Mouse (Mus musculus): ENCODE results near the gene Tacr2. TPM values are rescaled to one million over a fixed set of nuclear protein-coding genes. Genes with fewer than 3 reads are reported as not detected.
A peak's percentile ranks its signal among the peaks of the same experiment; 100 is the strongest.

Tacr2 gene
- polyA plus RNA-seq, 1 experiment from 2014 or later: not detected

DNA sequence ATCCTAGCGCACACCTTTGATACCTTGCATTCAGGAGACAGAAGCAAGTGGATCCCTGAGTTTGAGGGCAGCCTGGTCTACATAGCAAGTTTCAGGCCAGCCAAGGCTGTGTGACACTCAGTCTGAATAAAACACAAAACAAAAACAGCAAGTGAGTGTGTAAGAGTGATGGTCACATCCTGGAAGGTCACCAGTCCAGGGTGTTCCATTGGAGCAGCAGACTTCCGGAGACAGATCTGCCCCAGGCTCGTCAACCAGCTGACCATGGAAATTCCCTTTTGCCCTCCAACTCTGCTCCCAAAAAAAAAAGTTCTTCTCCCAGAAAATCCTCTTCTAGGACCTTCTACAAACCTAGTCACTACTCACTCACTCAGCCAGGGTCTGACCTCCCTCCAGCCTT is 20.4 kb upstream of the Tacr2 start:
- Histone ChIP-seq H3K27me3 (ENCODE audit: control insufficient read depth, insufficient read depth, low read length) (no peaks in the 10 kb centered on the region; the same call in none of the 2 replicates), H3K9ac (ENCODE audit: low read length) (no peak overlapping the region), H3K27ac (ENCODE audit: low read depth, low read length) (no peak overlapping the region), H3K4me3 (ENCODE audit: low read depth, low read length) (no peak overlapping the region), H3K36me3 (ENCODE audit: control insufficient read depth, insufficient read depth, low read length) (no peaks in the 10 kb centered on the region), H3K9me3 (ENCODE audit: control insufficient read depth, low read length) (no peaks in the 10 kb centered on the region), H3K4me2 (no peak overlapping the region), H3K4me1 (ENCODE audit: control insufficient read depth, insufficient read depth, low read length) (peaks cover 3% of the 10 kb centered on the region; the same call in 1 of the 2 replicates)
- ATAC-seq (ENCODE audit: low FRiP score) (no peak), DNase-seq (ENCODE audit: low spot score, missing footprints) (no peak)
- WGBS: 82% methylated on average over 3 of the region's 3 CpGs

- DNase-seq (ENCODE audit: low spot score, missing footprints) (no peak), ATAC-seq (ENCODE audit: low FRiP score) (no peak)
- Histone ChIP-seq H3K4me1 (ENCODE audit: control insufficient read depth, insufficient read depth, low read length) (peaks cover 3% of the 10 kb centered on the region; the same call in 1 of the 2 replicates), H3K36me3 (ENCODE audit: control insufficient read depth, insufficient read depth, low read length) (no peaks in the 10 kb centered on the region), H3K27me3 (ENCODE audit: control insufficient read depth, insufficient read depth, low read length) (no peaks in the 10 kb centered on the region; the same call in 1 of the 2 replicates), H3K27ac (ENCODE audit: low read depth, low read length) (no peak overlapping the region), H3K4me3 (ENCODE audit: low read depth, low read length) (no peak overlapping the region), H3K4me2 (no peak overlapping the region), H3K9ac (ENCODE audit: low read length) (no peak overlapping the region), H3K9me3 (ENCODE audit: control insufficient read depth, low read length) (no peaks in the 10 kb centered on the region)
- 91% methylated on average over 6 of the region's 6 CpGs for WGBS
Observed at GRCm38 (mm10) chr10:62236165-62236564, 16.1 kb upstream of the Tacr2 start.

DNA sequence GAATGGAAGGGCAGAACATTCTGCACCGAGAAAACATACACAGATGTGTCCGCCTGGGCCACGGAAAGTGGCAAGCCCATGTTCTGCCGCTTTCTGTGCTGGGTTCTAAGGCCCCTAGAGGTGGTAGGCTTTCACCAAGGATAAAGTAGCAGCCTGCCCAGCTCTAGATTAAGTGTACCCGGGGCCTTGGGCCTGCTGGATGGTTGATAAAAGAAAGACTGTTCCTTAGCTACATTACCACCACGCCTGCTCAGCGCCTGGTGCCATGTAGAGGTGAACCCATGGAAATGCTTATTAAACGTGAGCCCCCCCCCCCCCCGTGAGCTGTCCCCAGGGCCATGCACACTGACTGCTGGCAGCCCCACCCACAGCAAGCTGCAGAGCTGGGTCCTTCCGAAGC is 15.0 kb upstream of the Tacr2 start:
- Histone ChIP-seq H3K36me3 (ENCODE audit: control insufficient read depth, insufficient read depth, low read length) (no peaks in the 10 kb centered on the region), H3K9me3 (ENCODE audit: control insufficient read depth, low read length) (no peaks in the 10 kb centered on the region), H3K27ac (ENCODE audit: low read depth, low read length) (no peak overlapping the region), H3K4me2 (no peak overlapping the region), H3K4me1 (ENCODE audit: control insufficient read depth, insufficient read depth, low read length) (no peaks in the 10 kb centered on the region), H3K27me3 (ENCODE audit: control insufficient read depth, insufficient read depth, low read length) (no peaks in the 10 kb centered on the region), H3K9ac (ENCODE audit: low read length) (no peak overlapping the region), H3K4me3 (ENCODE audit: low read depth, low read length) (no peak overlapping the region)
- WGBS: 85% methylated on average over 10 of the region's 10 CpGs
- DNase-seq (ENCODE audit: low spot score, missing footprints) (no peak), ATAC-seq (ENCODE audit: low FRiP score) (no peak)

- Histone ChIP-seq H3K4me3 (ENCODE audit: low read depth, low read length) (no peak overlapping the region), H3K36me3 (ENCODE audit: control insufficient read depth, insufficient read depth, low read length) (no peaks in the 10 kb centered on the region), H3K4me2 (no peak overlapping the region), H3K27ac (ENCODE audit: low read depth, low read length) (no peak overlapping the region), H3K27me3 (ENCODE audit: control insufficient read depth, insufficient read depth, low read length) (no peaks in the 10 kb centered on the region), H3K9me3 (ENCODE audit: control insufficient read depth, low read length) (no peaks in the 10 kb centered on the region), H3K9ac (ENCODE audit: low read length) (no peak overlapping the region), H3K4me1 (ENCODE audit: control insufficient read depth, insufficient read depth, low read length) (no peaks in the 10 kb centered on the region)
- WGBS: 91% methylated on average over 3 of the region's 3 CpGs
- ATAC-seq (ENCODE audit: low FRiP score): no peak
- DNase-seq (ENCODE audit: low spot score, missing footprints): no peak
Observed at GRCm38 (mm10) chr10:62238688-62239087, 13.6 kb upstream of the Tacr2 start.

- H3K27me3 ChIP-seq (ENCODE audit: control insufficient read depth, insufficient read depth, low read length): no peaks in the 10 kb centered on the region
- H3K9ac ChIP-seq (ENCODE audit: low read length): no peak overlapping the region
- no peak overlapping the region for H3K4me3 ChIP-seq (ENCODE audit: low read depth, low read length)
- no peak for DNase-seq (ENCODE audit: low spot score, missing footprints)
- no peaks in the 10 kb centered on the region for H3K4me1 ChIP-seq (ENCODE audit: control insufficient read depth, insufficient read depth, low read length)
- no peaks in the 10 kb centered on the region for H3K36me3 ChIP-seq (ENCODE audit: control insufficient read depth, insufficient read depth, low read length)
- no peak overlapping the region for H3K4me2 ChIP-seq
- ATAC-seq (ENCODE audit: low FRiP score): no peak
- WGBS: 56% methylated on average over 6 of the region's 6 CpGs
- no peak overlapping the region for H3K27ac ChIP-seq (ENCODE audit: low read depth, low read length)
- H3K9me3 ChIP-seq (ENCODE audit: control insufficient read depth, low read length): no peaks in the 10 kb centered on the region
Observed at GRCm38 (mm10) chr10:62239270-62239669, 13.0 kb upstream of the Tacr2 start.

- 86% methylated on average over 10 of the region's 10 CpGs for WGBS
- no peak overlapping the region for H3K4me3 ChIP-seq (ENCODE audit: low read depth, low read length)
- DNase-seq (ENCODE audit: low spot score, missing footprints) (no peak), ATAC-seq (ENCODE audit: low FRiP score) (no peak)
- H3K36me3 ChIP-seq (ENCODE audit: control insufficient read depth, insufficient read depth, low read length): no peaks in the 10 kb centered on the region
- no peak overlapping the region for H3K9ac ChIP-seq (ENCODE audit: low read length)
- H3K9me3 ChIP-seq (ENCODE audit: control insufficient read depth, low read length): no peaks in the 10 kb centered on the region
- no peak overlapping the region for H3K27ac ChIP-seq (ENCODE audit: low read depth, low read length)
- H3K4me2 ChIP-seq: no peak overlapping the region
- no peaks in the 10 kb centered on the region for H3K27me3 ChIP-seq (ENCODE audit: control insufficient read depth, insufficient read depth, low read length)
- H3K4me1 ChIP-seq (ENCODE audit: control insufficient read depth, insufficient read depth, low read length): no peaks in the 10 kb centered on the region
Observed at GRCm38 (mm10) chr10:62242358-62242757, 9.9 kb upstream of the Tacr2 start.

- H3K9ac ChIP-seq (ENCODE audit: low read length): no peak overlapping the region
- 55% methylated on average over 12 of the region's 13 CpGs for WGBS
- no peak overlapping the region for H3K27ac ChIP-seq (ENCODE audit: low read depth, low read length)
- H3K36me3 ChIP-seq (ENCODE audit: control insufficient read depth, insufficient read depth, low read length): no peaks in the 10 kb centered on the region
- no peak overlapping the region for H3K4me3 ChIP-seq (ENCODE audit: low read depth, low read length)
- DNase-seq (ENCODE audit: low spot score, missing footprints) (peak; percentile 87), ATAC-seq (ENCODE audit: low FRiP score) (no peak)
- no peaks in the 10 kb centered on the region for H3K4me1 ChIP-seq (ENCODE audit: control insufficient read depth, insufficient read depth, low read length)
- no peak overlapping the region for H3K4me2 ChIP-seq
- H3K9me3 ChIP-seq (ENCODE audit: control insufficient read depth, low read length): no peaks in the 10 kb centered on the region
- no peaks in the 10 kb centered on the region for H3K27me3 ChIP-seq (ENCODE audit: control insufficient read depth, insufficient read depth, low read length)
Observed at GRCm38 (mm10) chr10:62242896-62243295, 9.3 kb upstream of the Tacr2 start.

GRCm38 (mm10) chr10:62244067-62244466 is 8.2 kb upstream of the Tacr2 start:
- Histone ChIP-seq H3K9me3 (ENCODE audit: control insufficient read depth, low read length) (no peaks in the 10 kb centered on the region), H3K36me3 (ENCODE audit: control insufficient read depth, insufficient read depth, low read length) (no peaks in the 10 kb centered on the region), H3K9ac (ENCODE audit: low read length) (no peak overlapping the region), H3K27me3 (ENCODE audit: control insufficient read depth, insufficient read depth, low read length) (no peaks in the 10 kb centered on the region), H3K27ac (ENCODE audit: low read depth, low read length) (no peak overlapping the region), H3K4me2 (no peak overlapping the region), H3K4me3 (ENCODE audit: low read depth, low read length) (no peak overlapping the region), H3K4me1 (ENCODE audit: control insufficient read depth, insufficient read depth, low read length) (no peaks in the 10 kb centered on the region)
- DNase-seq (ENCODE audit: low spot score, missing footprints): no peak
- 87% methylated on average over 9 of the region's 9 CpGs for WGBS
- no peak for ATAC-seq (ENCODE audit: low FRiP score)

GRCm38 (mm10) chr10:62247156-62247555 is 5.1 kb upstream of the Tacr2 start:
- Histone ChIP-seq H3K27ac (ENCODE audit: low read depth, low read length) (no peak overlapping the region), H3K27me3 (ENCODE audit: control insufficient read depth, insufficient read depth, low read length) (no peaks in the 10 kb centered on the region), H3K9me3 (ENCODE audit: control insufficient read depth, low read length) (no peaks in the 10 kb centered on the region), H3K4me2 (no peak overlapping the region), H3K4me3 (ENCODE audit: low read depth, low read length) (no peak overlapping the region), H3K9ac (ENCODE audit: low read length) (no peak overlapping the region), H3K4me1 (ENCODE audit: control insufficient read depth, insufficient read depth, low read length) (no peaks in the 10 kb centered on the region), H3K36me3 (ENCODE audit: control insufficient read depth, insufficient read depth, low read length) (no peaks in the 10 kb centered on the region)
- no peak for ATAC-seq (ENCODE audit: low FRiP score)
- 79% methylated on average over 3 of the region's 3 CpGs for WGBS
- no peak for DNase-seq (ENCODE audit: low spot score, missing footprints)

DNA sequence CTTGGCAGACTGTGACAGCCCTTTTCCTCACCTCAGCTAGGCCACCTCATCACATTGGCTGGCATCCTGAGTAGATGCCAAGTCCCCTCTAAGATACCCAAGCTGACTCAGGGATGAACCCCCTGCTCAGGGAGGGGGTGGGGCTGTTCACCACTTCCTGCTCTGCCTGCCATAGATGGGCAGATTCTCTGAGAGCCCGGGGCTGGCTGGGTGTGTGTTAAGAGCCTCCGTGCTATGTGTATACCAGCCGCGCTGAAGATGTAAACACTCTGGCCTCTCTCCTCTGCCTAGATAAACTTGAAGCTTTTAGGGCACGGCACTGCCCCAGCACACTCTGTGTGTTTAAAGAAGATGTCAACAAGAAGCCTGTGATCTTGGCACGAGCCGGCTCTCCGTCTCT is 4.4 kb upstream of the Tacr2 start:
- no peak overlapping the region for H3K4me3 ChIP-seq (ENCODE audit: low read depth, low read length)
- ATAC-seq (ENCODE audit: low FRiP score): no peak
- 69% methylated on average over 8 of the region's 8 CpGs for WGBS

More for the DNA sequence above, 4.4 kb upstream of the Tacr2 start:
- no peaks in the 10 kb centered on the region for H3K36me3 ChIP-seq (ENCODE audit: control insufficient read depth, insufficient read depth, low read length)
- no peaks in the 10 kb centered on the region for H3K4me1 ChIP-seq (ENCODE audit: control insufficient read depth, insufficient read depth, low read length)
- no peak overlapping the region for H3K9ac ChIP-seq (ENCODE audit: low read length)
- DNase-seq (ENCODE audit: low spot score, missing footprints): no peak
- no peak overlapping the region for H3K4me2 ChIP-seq
- H3K27ac ChIP-seq (ENCODE audit: low read depth, low read length): no peak overlapping the region
- H3K9me3 ChIP-seq (ENCODE audit: control insufficient read depth, low read length): no peaks in the 10 kb centered on the region
- no peaks in the 10 kb centered on the region for H3K27me3 ChIP-seq (ENCODE audit: control insufficient read depth, insufficient read depth, low read length)

Data from midbrain, embryonic 11.5 days (tissue).